Comparison of ENCODE assay signal across 8 mouse cellular contexts in the genomic region with DNA sequence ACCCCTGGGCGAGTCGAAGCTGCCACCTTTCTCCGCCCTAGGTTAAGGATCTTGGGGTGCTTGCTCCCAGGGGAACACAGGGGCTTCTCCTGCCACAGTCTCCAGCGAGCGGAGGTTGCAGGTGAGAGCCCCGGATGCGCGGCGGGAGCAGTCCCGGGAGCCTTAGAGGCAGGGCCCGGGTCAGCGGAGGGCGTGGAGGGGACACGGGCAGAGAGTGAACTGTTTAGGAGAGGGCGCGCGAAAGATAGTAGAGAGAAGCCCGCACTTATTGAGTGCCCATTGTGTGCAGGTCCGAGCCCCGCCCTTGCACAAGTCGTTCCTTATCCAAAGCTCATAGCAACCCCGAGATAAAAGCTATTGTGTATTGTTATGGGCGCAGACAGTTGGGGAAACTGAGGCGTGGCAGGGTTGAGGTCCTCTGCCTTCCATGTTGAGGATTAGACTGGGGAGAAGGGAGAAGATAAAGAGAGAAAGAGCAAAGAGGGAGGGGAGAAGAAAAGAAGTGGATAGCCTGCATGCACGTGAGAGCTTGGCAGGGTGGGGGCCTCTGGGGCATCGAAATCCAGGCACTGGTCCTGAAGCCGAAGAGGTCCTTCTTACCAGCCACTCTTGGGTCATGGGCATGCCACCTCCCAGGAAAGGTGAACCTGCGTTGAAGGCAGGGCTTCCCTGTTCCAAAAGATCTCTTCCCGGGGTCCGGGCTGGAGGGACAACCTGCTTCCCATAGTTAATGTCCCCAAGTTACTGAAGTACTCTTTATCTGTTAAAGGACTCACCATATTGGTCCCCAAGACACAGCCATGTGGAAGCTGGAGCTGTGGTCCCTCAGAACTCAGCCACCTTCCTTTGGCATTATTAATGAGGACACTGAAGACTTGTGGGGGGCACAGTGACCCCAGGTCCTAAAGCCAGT. TPM values are rescaled to one million over a fixed set of nuclear protein-coding genes. Genes with fewer than 3 reads are reported as not detected.
A peak's percentile ranks its signal among the peaks of the same experiment; 100 is the strongest.
DNase-seq lines count a peak whose midpoint lies in the region; ATAC-seq and TF ChIP-seq lines count a peak whose summit lies in the region.

No protein-coding gene starts in this region.

- DNase-seq in heart, postnatal 36 days = no peak
- peak; percentile 34 for DNase-seq in embryo, embryonic 10.5 days (ENCODE audit: low spot score)
- DNase-seq in stomach, postnatal 0 days (ENCODE audit: low spot score) = peak; percentile 51
- no peak for DNase-seq in frontal cortex, postnatal 10 days (ENCODE audit: low spot score in 2 of 2)
- no peak for DNase-seq in urinary bladder, postnatal 25 days (ENCODE audit: low spot score)

- no peak for TF ChIP-seq EP300 in stomach, postnatal 0 days (optimal IDR thresholded peaks at IDR 0.05)

- 8% methylated on average over 30 of the region's 30 CpGs for WGBS in heart, embryonic 11.5 days (ENCODE audit: insufficient replicate concordance)
- WGBS in hindbrain, embryonic 13.5 days = 7% methylated on average over 30 of the region's 30 CpGs
- 6% methylated on average over 30 of the region's 30 CpGs for WGBS in liver, embryonic 16.5 days (ENCODE audit: insufficient replicate concordance)
- 11% methylated on average over 29 of the region's 30 CpGs for WGBS in stomach, postnatal 0 days

- no peaks in the 10 kb centered on the region for H3K9me3 ChIP-seq in heart, embryonic 11.5 days (replicated peaks; ENCODE audit: control insufficient read depth, low read length)
- H3K9me3 ChIP-seq in hindbrain, embryonic 13.5 days = no peaks in the 10 kb centered on the region
- no peaks in the 10 kb centered on the region for H3K9me3 ChIP-seq in liver, embryonic 16.5 days (replicated peaks; ENCODE audit: control insufficient read depth, low read length)
- no peaks in the 10 kb centered on the region for H3K9me3 ChIP-seq in stomach, postnatal 0 days (ENCODE audit: control insufficient read depth, low read length)

- H3K27ac ChIP-seq in heart, embryonic 11.5 days (ENCODE audit: low read depth, low read length) = peak overlapping the region; percentile 92
- peak overlapping the region; percentile 99 for H3K27ac ChIP-seq in hindbrain, embryonic 13.5 days
- no peak overlapping the region for H3K27ac ChIP-seq in liver, embryonic 16.5 days (ENCODE audit: low read length)
- H3K27ac ChIP-seq in stomach, postnatal 0 days (replicated peaks) = peak overlapping the region; percentile 85

- peak overlapping the region; percentile 95 for H3K4me2 ChIP-seq in heart, embryonic 11.5 days
- H3K4me2 ChIP-seq in hindbrain, embryonic 13.5 days = peak overlapping the region; percentile 94
- peak overlapping the region; percentile 88 for H3K4me2 ChIP-seq in liver, embryonic 16.5 days (ENCODE audit: low read depth, low read length)
- peak overlapping the region; percentile 94 for H3K4me2 ChIP-seq in stomach, postnatal 0 days (replicated peaks; ENCODE audit: low read depth)

- no peaks in the 10 kb centered on the region for H3K27me3 ChIP-seq in heart, embryonic 11.5 days (ENCODE audit: control insufficient read depth, insufficient read depth, low read length)
- no peaks in the 10 kb centered on the region for H3K27me3 ChIP-seq in hindbrain, embryonic 13.5 days
- H3K27me3 ChIP-seq in liver, embryonic 16.5 days (ENCODE audit: control insufficient read depth, insufficient read depth, low read depth, low read length) = peaks cover 22% of the 10 kb centered on the region
- H3K27me3 ChIP-seq in stomach, postnatal 0 days (ENCODE audit: control insufficient read depth, insufficient read depth, low read length) = no peaks in the 10 kb centered on the region

- TF ChIP-seq CTCF in stomach, postnatal 0 days (IDR thresholded peaks at IDR 0.05; ENCODE audit: low read depth) = no peak

- no peaks in the 10 kb centered on the region; the same call in 1 of the 2 replicates for H3K36me3 ChIP-seq in heart, embryonic 11.5 days (ENCODE audit: control insufficient read depth, insufficient read depth, low read length)
- H3K36me3 ChIP-seq in hindbrain, embryonic 13.5 days = peaks cover 7% of the 10 kb centered on the region
- H3K36me3 ChIP-seq in liver, embryonic 16.5 days (ENCODE audit: control insufficient read depth, insufficient read depth) = no peaks in the 10 kb centered on the region
- no peaks in the 10 kb centered on the region for H3K36me3 ChIP-seq in stomach, postnatal 0 days (ENCODE audit: control insufficient read depth, insufficient read depth, low read length)

- peaks cover 59% of the 10 kb centered on the region for H3K4me1 ChIP-seq in heart, embryonic 11.5 days (ENCODE audit: control insufficient read depth, insufficient read depth, low read length)
- peaks cover 76% of the 10 kb centered on the region for H3K4me1 ChIP-seq in hindbrain, embryonic 13.5 days (replicated peaks)
- peaks cover 12% of the 10 kb centered on the region for H3K4me1 ChIP-seq in liver, embryonic 16.5 days (ENCODE audit: control insufficient read depth, low read depth, low read length)
- H3K4me1 ChIP-seq in stomach, postnatal 0 days (replicated peaks; ENCODE audit: control insufficient read depth, insufficient read depth) = peaks cover 5% of the 10 kb centered on the region

- no peak for ATAC-seq in heart, embryonic 11.5 days (replicated peaks; ENCODE audit: insufficient number of reproducible peaks, low FRiP score, low TSS enrichment)
- no peak for ATAC-seq in hindbrain, embryonic 13.5 days (ENCODE audit: low FRiP score)
- no peak for ATAC-seq in liver, embryonic 16.5 days (ENCODE audit: low read depth)
- ATAC-seq in stomach, postnatal 0 days (ENCODE audit: low FRiP score, low TSS enrichment) = no peak

- H3K9ac ChIP-seq in heart, embryonic 11.5 days (ENCODE audit: low read depth, low read length) = peak overlapping the region; percentile 85
- peak overlapping the region; percentile 92 for H3K9ac ChIP-seq in hindbrain, embryonic 13.5 days
- peak overlapping the region; percentile 53 for H3K9ac ChIP-seq in liver, embryonic 16.5 days (ENCODE audit: low read depth, low read length)
- peak overlapping the region; percentile 76 for H3K9ac ChIP-seq in stomach, postnatal 0 days (ENCODE audit: low read length)

- peak overlapping the region; percentile 84 for H3K4me3 ChIP-seq in heart, embryonic 11.5 days (ENCODE audit: low read depth, low read length)
- H3K4me3 ChIP-seq in hindbrain, embryonic 13.5 days = peak overlapping the region; percentile 85
- H3K4me3 ChIP-seq in liver, embryonic 16.5 days (ENCODE audit: low read depth, low read length) = peak overlapping the region; percentile 64
- peak overlapping the region; percentile 63 for H3K4me3 ChIP-seq in stomach, postnatal 0 days (ENCODE audit: low read depth, low read length)

- intact Hi-C loops in heart, postnatal 36 days (cut with DNase I) = loop anchor here (2.0 to 5.0 kb wide), 2 partner anchors 28 to 1110 kb away; partner anchors contain the start of gene Ucp2

RNA-seq across cellular contexts. Expression of gene Gdpd5, which starts 1.1 kb away (rescaled TPM):
- polyA plus RNA-seq in heart, embryonic 11.5 days (2014; fragmentation: Nextera tagmentation; extraction: Ambion mirVana) = 20.0 and 20.8 TPM in 2 replicates
- 10 to 100 TPM; 22.6 to 23.2 TPM for total RNA-seq in heart, postnatal 36 days (2021)
- polyA plus RNA-seq in hindbrain, embryonic 13.5 days (2015; fragmentation: Nextera tagmentation; extraction: Ambion mirVana) = 53.2 and 55.3 TPM in 2 replicates
- polyA plus RNA-seq in liver, embryonic 16.5 days (2015; fragmentation: Nextera tagmentation; extraction: Ambion mirVana) = 1.5 and 2.1 TPM in 2 replicates
- polyA plus RNA-seq in stomach, postnatal 0 days (2015; fragmentation: Nextera tagmentation; extraction: Ambion mirVana) = 8.1 and 9.1 TPM in 2 replicates

RNA-seq across cellular contexts. Expression of gene Serpinh1, which starts 29.3 kb away (rescaled TPM):
- polyA plus RNA-seq in heart, embryonic 11.5 days (2014; fragmentation: Nextera tagmentation; extraction: Ambion mirVana) = 442 and 580 TPM in 2 replicates
- 100 to 1,000 TPM; 241 to 339 TPM for total RNA-seq in heart, postnatal 36 days (2021)
- 394 and 407 TPM in 2 replicates for polyA plus RNA-seq in hindbrain, embryonic 13.5 days (2015; fragmentation: Nextera tagmentation; extraction: Ambion mirVana)
- 68.7 and 72.1 TPM in 2 replicates for polyA plus RNA-seq in liver, embryonic 16.5 days (2015; fragmentation: Nextera tagmentation; extraction: Ambion mirVana)
- polyA plus RNA-seq in stomach, postnatal 0 days (2015; fragmentation: Nextera tagmentation; extraction: Ambion mirVana) = 331 and 433 TPM in 2 replicates

Comparison
In these comparisons a context has a peak if more than half of its experiments do, and no peak if none do; other contexts are left out.
1. DNase-seq: peak in embryo, embryonic 10.5 days (single experiment) and stomach, postnatal 0 days (single experiment); none in heart, postnatal 36 days (0 of 2), frontal cortex, postnatal 10 days (0 of 2) and urinary bladder, postnatal 25 days (single experiment).
2. Peak in every context shown above with its lines, with median percentiles within 50 percentile points of each other: H3K4me2 ChIP-seq, H3K4me3 ChIP-seq and H3K9ac ChIP-seq.